Mouse (Mus musculus): ENCODE results near the gene H2-Q7. TPM values are rescaled to one million over a fixed set of nuclear protein-coding genes. Genes with fewer than 3 reads are reported as not detected.

The H2-Q7 gene
- polyA plus RNA-seq, 2 experiments, result 3.1 to 8.9 TPM

- TF ChIP-seq POLR2A (IDR thresholded peaks at IDR 0.05; ENCODE audit: borderline replicate concordance, extremely low read depth, insufficient read depth, insufficient read length), result no peak
- ATAC-seq (ENCODE audit: low FRiP score, low read depth) (no peak), DNase-seq (ENCODE audit: low spot score) (no peak)
- Histone ChIP-seq H3K27me3 (ENCODE audit: control insufficient read depth, insufficient read depth, low read length) (peaks cover 21% of the 10 kb centered on the region), H3K27ac (replicated peaks; ENCODE audit: low read depth, low read length) (no peak within 1 kb of the TSS), H3K4me3 (replicated peaks; ENCODE audit: low read length) (peak within 1 kb of the TSS; percentile 45), H3K4me1 (ENCODE audit: control insufficient read depth, insufficient read depth, low read length) (no peaks in the 10 kb centered on the region), H3K36me3 (ENCODE audit: control insufficient read depth, insufficient read depth, low read length) (no peaks in the 10 kb centered on the region), H3K4me2 (replicated peaks; ENCODE audit: low read depth, low read length, severe bottlenecking) (peak within 1 kb of the TSS; percentile 86), H3K9me3 (ENCODE audit: control insufficient read depth, low read length) (no peaks in the 10 kb centered on the region), H3K9ac (ENCODE audit: low read depth, low read length, severe bottlenecking) (peak within 1 kb of the TSS; percentile 43)
- 1% methylated on average over 70 of the region's 80 CpGs for WGBS
Observed at GRCm38 (mm10) chr17:35469842-35470751, 31.1 kb downstream of the H2-Q7 start, which contains the start of gene H2-Q10. Gene H2-Q10 (plus strand): TSS chr17:35470089.

DNA sequence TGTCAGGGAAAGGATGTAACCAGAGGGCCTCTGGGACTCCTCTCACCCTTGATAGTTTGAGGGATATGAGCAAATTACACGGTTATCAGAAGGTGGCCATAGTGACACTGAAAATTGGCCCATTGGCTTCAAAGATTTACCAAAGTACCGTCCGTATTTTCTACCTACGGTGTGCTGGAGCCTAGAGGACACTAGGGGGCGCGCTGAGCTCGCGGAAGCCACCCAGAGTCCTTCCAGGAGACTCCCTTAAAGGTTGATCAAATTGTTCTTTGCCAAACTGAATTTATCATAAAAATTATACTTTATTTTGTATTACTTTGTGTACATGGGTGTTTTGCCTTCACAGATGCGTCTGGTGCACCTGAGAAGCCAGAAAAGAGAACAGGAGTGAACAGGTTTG is 45.1 kb downstream of the H2-Q7 start:
- H3K27me3 ChIP-seq (ENCODE audit: control insufficient read depth, insufficient read depth, low read length), result no peaks in the 10 kb centered on the region
- WGBS, result 2% methylated on average over 9 of the region's 9 CpGs
- ATAC-seq (ENCODE audit: low FRiP score, low read depth) (no peak), DNase-seq (ENCODE audit: low spot score) (peak; percentile 55)
- H3K9ac ChIP-seq (ENCODE audit: low read depth, low read length, severe bottlenecking), result no peak overlapping the region
- H3K36me3 ChIP-seq (ENCODE audit: control insufficient read depth, insufficient read depth, low read length), result no peaks in the 10 kb centered on the region
- no peaks in the 10 kb centered on the region for H3K4me1 ChIP-seq (ENCODE audit: control insufficient read depth, insufficient read depth, low read length)
- no peak overlapping the region for H3K27ac ChIP-seq (replicated peaks; ENCODE audit: low read depth, low read length)
- TF ChIP-seq POLR2A (IDR thresholded peaks at IDR 0.05; ENCODE audit: borderline replicate concordance, extremely low read depth, insufficient read depth, insufficient read length), result no peak
- no peak overlapping the region for H3K4me3 ChIP-seq (replicated peaks; ENCODE audit: low read length)
- no peaks in the 10 kb centered on the region for H3K9me3 ChIP-seq (ENCODE audit: control insufficient read depth, low read length)
- no peak overlapping the region for H3K4me2 ChIP-seq (replicated peaks; ENCODE audit: low read depth, low read length, severe bottlenecking)

GRCm38 (mm10) chr17:35485702-35486101 is 46.7 kb downstream of the H2-Q7 start:
- no peak for TF ChIP-seq POLR2A (IDR thresholded peaks at IDR 0.05; ENCODE audit: borderline replicate concordance, extremely low read depth, insufficient read depth, insufficient read length)
- H3K4me2 ChIP-seq (replicated peaks; ENCODE audit: low read depth, low read length, severe bottlenecking), result no peak overlapping the region
- no peaks in the 10 kb centered on the region for H3K9me3 ChIP-seq (ENCODE audit: control insufficient read depth, low read length)
- H3K27me3 ChIP-seq (ENCODE audit: control insufficient read depth, insufficient read depth, low read length), result no peaks in the 10 kb centered on the region
- H3K4me1 ChIP-seq (ENCODE audit: control insufficient read depth, insufficient read depth, low read length), result no peaks in the 10 kb centered on the region
- H3K4me3 ChIP-seq (replicated peaks; ENCODE audit: low read length), result no peak overlapping the region
- H3K9ac ChIP-seq (ENCODE audit: low read depth, low read length, severe bottlenecking), result no peak overlapping the region
- no peak for DNase-seq (ENCODE audit: low spot score)
- no peak for ATAC-seq (ENCODE audit: low FRiP score, low read depth)
- H3K36me3 ChIP-seq (ENCODE audit: control insufficient read depth, insufficient read depth, low read length), result no peaks in the 10 kb centered on the region
- no peak overlapping the region for H3K27ac ChIP-seq (replicated peaks; ENCODE audit: low read depth, low read length)
- 48% methylated on average over 4 of the region's 4 CpGs for WGBS

GRCm38 (mm10) chr17:35486726-35487125 is 47.8 kb downstream of the H2-Q7 start:
- ATAC-seq (ENCODE audit: low FRiP score, low read depth) (no peak), DNase-seq (ENCODE audit: low spot score) (no peak)
- no peak overlapping the region for H3K27ac ChIP-seq (replicated peaks; ENCODE audit: low read depth, low read length)
- 41% methylated on average over 10 of the region's 10 CpGs for WGBS
- H3K4me3 ChIP-seq (replicated peaks; ENCODE audit: low read length), result no peak overlapping the region
- H3K27me3 ChIP-seq (ENCODE audit: control insufficient read depth, insufficient read depth, low read length), result no peaks in the 10 kb centered on the region
- H3K4me1 ChIP-seq (ENCODE audit: control insufficient read depth, insufficient read depth, low read length), result no peaks in the 10 kb centered on the region
- no peaks in the 10 kb centered on the region for H3K36me3 ChIP-seq (ENCODE audit: control insufficient read depth, insufficient read depth, low read length)
- TF ChIP-seq POLR2A (IDR thresholded peaks at IDR 0.05; ENCODE audit: borderline replicate concordance, extremely low read depth, insufficient read depth, insufficient read length), result no peak
- H3K9ac ChIP-seq (ENCODE audit: low read depth, low read length, severe bottlenecking), result 0 out of 2 replicates have a peak overlapping the region, but pooled peaks have one; percentile 31
- no peak overlapping the region for H3K4me2 ChIP-seq (replicated peaks; ENCODE audit: low read depth, low read length, severe bottlenecking)
- H3K9me3 ChIP-seq (ENCODE audit: control insufficient read depth, low read length), result no peaks in the 10 kb centered on the region

GRCm38 (mm10) chr17:35488041-35488440 is 49.1 kb downstream of the H2-Q7 start:
- Histone ChIP-seq H3K4me1 (ENCODE audit: control insufficient read depth, insufficient read depth, low read length) (no peaks in the 10 kb centered on the region), H3K9me3 (ENCODE audit: control insufficient read depth, low read length) (no peaks in the 10 kb centered on the region), H3K4me2 (replicated peaks; ENCODE audit: low read depth, low read length, severe bottlenecking) (no peak overlapping the region), H3K27me3 (ENCODE audit: control insufficient read depth, insufficient read depth, low read length) (no peaks in the 10 kb centered on the region), H3K4me3 (replicated peaks; ENCODE audit: low read length) (no peak overlapping the region), H3K36me3 (ENCODE audit: control insufficient read depth, insufficient read depth, low read length) (no peaks in the 10 kb centered on the region), H3K9ac (ENCODE audit: low read depth, low read length, severe bottlenecking) (no peak overlapping the region), H3K27ac (replicated peaks; ENCODE audit: low read depth, low read length) (no peak overlapping the region)
- ATAC-seq (ENCODE audit: low FRiP score, low read depth), result no peak
- no peak for TF ChIP-seq POLR2A (IDR thresholded peaks at IDR 0.05; ENCODE audit: borderline replicate concordance, extremely low read depth, insufficient read depth, insufficient read length)
- 90% methylated on average over 2 of the region's 2 CpGs for WGBS
- DNase-seq (ENCODE audit: low spot score), result no peak

Measured in limb, embryonic 14.5 days (tissue).